Mouse (Mus musculus): Measurements from ENCODE around the gene Pald1.

Pald1 gene

GRCm38 (mm10) chr10:61284309-61284708, 99.0 kb downstream of the Pald1 start:
- in situ Hi-C loops (cut with MboI, MseI) = no loop called here

DNA sequence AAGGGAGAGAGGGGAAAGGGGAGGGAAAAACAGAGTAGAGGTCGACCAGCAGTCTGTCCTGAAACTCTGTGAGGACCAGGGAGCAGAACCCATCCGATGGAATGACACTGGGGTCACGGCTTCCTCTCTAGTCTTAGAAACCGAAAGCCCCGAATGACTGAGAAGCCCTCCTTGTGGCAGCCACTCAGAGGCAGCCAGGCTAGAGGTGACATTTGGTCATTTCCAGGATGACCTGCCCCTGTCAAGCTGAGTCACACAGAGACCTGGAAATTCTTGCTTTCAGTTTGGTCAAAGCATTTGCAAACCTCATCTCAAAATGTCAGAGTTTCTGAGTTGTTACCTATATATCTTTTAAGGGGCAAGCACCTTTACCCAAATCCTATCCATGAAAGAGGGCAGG, 102.2 kb downstream of the Pald1 start:
- in situ Hi-C loops (cut with MboI, MseI) = no loop called here

GRCm38 (mm10) chr10:61277918-61278674, 105.2 kb downstream of the Pald1 start:
- in situ Hi-C loops (cut with MboI, MseI) = no loop called here

DNA sequence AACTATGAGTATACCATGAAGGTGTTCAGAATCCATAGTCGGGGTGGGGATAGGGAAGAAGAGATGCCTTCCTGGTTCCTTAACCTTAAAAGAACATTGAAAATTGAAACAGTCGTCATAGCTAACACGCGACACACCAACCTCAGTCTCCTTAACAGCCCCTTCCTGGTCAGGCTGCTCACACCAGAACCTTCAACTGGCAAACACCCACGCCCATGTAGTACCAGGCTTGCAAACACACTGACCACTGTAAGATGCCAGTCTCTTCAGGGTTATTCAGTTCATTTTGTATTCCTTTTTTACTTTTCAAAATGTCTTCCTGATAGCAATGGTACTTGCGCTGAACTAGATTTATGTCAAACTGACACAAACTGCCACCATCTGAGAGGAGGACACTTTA, 106.3 kb downstream of the Pald1 start:
- in situ Hi-C loops (cut with MboI, MseI) = no loop called here

DNA sequence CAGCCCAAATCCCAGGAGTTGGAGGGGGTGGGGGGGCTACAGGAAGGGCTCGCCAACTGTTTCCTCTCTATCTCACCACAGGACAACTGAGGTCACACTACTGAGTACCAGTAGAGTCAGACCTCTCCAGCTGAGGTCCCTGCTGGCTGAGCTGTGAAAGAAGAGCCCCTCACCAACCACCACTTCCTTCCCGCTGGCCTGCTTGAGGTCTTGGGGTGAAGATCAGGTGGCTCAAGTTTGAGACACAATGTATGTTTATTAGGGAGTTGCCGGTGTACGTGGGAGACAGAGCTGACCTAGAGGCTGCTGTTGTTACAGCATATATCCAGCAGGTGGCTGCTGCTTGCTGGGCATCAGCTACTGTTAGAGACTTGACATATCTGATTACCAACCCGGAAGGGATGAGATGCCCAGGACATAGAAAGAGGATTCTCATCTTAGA, 107.6 kb downstream of the Pald1 start:
- in situ Hi-C loops (cut with MboI, MseI) = no loop called here

DNA sequence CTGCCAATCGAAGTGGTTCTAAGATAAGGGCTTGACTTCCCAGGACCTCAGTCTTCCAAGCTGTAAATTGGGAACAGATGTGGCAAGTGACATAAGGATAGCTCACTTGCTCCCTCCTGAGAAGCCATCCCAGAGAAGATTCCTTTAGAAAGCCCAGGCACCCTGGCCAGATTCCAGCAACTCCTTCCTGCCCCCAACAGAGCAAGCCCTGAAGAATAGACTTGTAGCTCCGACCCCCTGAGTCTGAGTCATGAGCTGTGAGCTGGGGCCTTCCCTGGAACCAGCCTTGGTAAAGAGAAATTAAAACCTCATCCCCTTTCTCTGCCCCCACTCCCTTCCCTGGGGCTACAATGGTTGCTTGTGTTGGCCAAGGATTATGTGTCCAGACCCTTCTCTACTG, 108.8 kb downstream of the Pald1 start:
- in situ Hi-C loops (cut with MboI, MseI) = no loop called here

GRCm38 (mm10) chr10:61273844-61274215, 109.5 kb downstream of the Pald1 start:
- in situ Hi-C loops (cut with MboI, MseI) = no loop called here

DNA sequence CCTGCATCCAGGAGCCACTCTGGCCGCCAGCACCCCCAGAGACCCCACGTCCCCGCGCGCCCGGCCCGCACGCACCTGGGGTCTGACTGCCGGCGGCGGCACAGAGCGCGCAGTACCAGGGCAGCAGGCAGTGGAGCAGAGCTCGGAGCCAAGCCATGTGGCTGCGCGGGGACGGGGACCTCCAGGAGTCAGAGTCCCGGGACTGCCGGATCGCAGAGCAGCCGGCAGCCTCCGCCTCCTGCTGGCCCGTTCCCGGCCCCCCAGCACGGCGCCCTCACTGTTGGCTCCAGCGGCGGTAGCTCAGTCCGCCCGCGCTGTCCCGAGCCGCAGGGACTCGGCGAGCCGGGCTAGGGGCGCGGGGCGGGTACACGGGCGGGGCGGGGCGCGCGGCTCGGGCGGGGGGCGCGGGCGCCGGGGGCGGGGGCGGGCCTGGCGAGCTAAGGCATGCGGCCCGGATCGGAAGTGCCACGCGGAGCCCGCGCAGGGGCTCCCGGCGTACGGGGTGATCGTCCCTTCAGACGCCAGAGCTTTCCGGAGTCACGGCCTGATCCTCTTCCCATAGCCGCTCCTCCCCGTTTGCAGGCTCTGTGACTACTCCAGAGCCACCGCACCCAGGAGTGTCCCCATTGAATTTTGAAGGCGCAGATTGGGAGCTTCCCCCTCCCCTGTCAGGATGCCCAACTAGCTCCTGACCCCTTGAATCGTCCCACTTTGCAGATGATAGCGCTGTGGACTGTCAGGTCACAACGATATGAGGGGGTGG, 110.1 kb downstream of the Pald1 start, which contains the start of gene Adamts14:
Gene Adamts14 (minus strand): TSS at position 358 of the 763 bp plus-strand sequence.
- in situ Hi-C loops (cut with MboI, MseI) = no loop called here

GRCm38 (mm10) chr10:61272631-61273030, 110.7 kb downstream of the Pald1 start:
- in situ Hi-C loops (cut with MboI, MseI) = no loop called here

DNA sequence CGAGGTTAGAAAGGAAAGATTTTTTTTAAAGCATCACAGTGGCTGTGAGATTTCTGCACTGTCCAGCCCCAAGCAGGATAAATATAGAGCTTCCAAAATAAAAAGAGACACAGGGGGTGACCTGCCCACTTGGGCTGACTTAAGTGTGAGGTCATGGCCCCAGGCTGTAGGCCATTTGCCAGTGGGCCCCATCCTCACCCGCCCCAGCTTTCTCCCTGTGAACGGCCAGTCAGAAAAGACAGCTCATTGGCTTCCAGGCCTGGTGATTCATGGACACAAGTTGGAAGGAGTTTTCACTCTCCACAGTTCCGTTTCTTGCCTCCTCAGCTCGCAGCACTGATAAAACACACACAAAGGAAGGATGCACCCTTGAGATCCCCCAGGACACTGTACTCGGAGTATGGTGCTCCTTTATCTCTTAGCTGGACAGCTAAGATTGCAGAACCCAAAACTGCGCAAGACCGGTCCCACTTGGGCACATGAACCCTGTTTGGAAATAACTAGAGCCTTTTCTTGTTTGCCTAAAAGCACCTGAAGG, 111.2 kb downstream of the Pald1 start:
- in situ Hi-C loops (cut with MboI, MseI) = no loop called here

Measured in T-helper 2 cell (primary cell).